Mouse (Mus musculus) embryonic facial prominence, embryonic 12.5 days (tissue): ENCODE data around the gene Zdhhc9. TPM values are rescaled to one million over a fixed set of nuclear protein-coding genes. Genes with fewer than 3 reads are reported as not detected.

Experiments used
- ATAC-seq: fragments of 200-750 bp; cut with Nextera tagmentation; 2 replicates; pipeline ENCODE4 v1.8.0; 2017; ENCODE audit not compliant: insufficient number of reproducible peaks, insufficient read depth, low FRiP score, low TSS enrichment
- H3K27ac ChIP-seq: fragments of 300-500 bp; sonication (generic); 2 replicates; pipeline ENCODE4 v1.5.1; 2016; ENCODE audit warnings: mild to moderate bottlenecking
- H3K27me3 ChIP-seq: fragments of 300-500 bp; sonication (generic); 2 replicates; pipeline ENCODE4 v1.6.1; 2016; ENCODE audit warnings: mild to moderate bottlenecking, moderate library complexity
- H3K36me3 ChIP-seq: fragments of 300-500 bp; sonication (generic); 2 replicates; pipeline ENCODE4 v1.6.1; 2016; ENCODE audit warnings: mild to moderate bottlenecking
- H3K4me1 ChIP-seq: fragments of 300-500 bp; sonication (generic); 2 replicates; pipeline ENCODE4 v1.6.1; 2016
- H3K4me2 ChIP-seq: fragments of 300-500 bp; sonication (generic); replicated peaks from 2 replicates; pipeline ENCODE4 v1.6.1; 2016; ENCODE audit warnings: mild to moderate bottlenecking, moderate library complexity
- H3K4me3 ChIP-seq: fragments of 300-500 bp; sonication (generic); 2 replicates; pipeline ENCODE4 v1.5.1; 2016; ENCODE audit warnings: mild to moderate bottlenecking
- H3K9ac ChIP-seq: fragments of 300-500 bp; sonication (generic); 2 replicates; pipeline ENCODE4 v1.6.1; 2016; ENCODE audit warnings: mild to moderate bottlenecking, moderate library complexity
- H3K9me3 ChIP-seq: fragments of 300-500 bp; sonication (generic); 2 replicates; pipeline ENCODE4 v1.6.1; 2016; ENCODE audit warnings: mild to moderate bottlenecking, moderate library complexity
- WGBS: fragments of 180-500 bp; shearing (Covaris S2); methylation state at CpG from one replicate; pipeline ENCODE4 v1.1.7; 2016; 5-methylcytosine and 5-hydroxymethylcytosine counted together
- polyA plus RNA-seq: library from polyadenylated mRNA; unstranded; fragments of >200 nt; fragmentation: Nextera tagmentation; extraction: Ambion mirVana; gene quantifications from 2 replicates; pipeline ENCODE4 v1.2.1, GENCODE M21; 2016

The Zdhhc9 gene
- polyA plus RNA-seq, 1 experiment from 2014 or later, result 4.5 TPM

DNA sequence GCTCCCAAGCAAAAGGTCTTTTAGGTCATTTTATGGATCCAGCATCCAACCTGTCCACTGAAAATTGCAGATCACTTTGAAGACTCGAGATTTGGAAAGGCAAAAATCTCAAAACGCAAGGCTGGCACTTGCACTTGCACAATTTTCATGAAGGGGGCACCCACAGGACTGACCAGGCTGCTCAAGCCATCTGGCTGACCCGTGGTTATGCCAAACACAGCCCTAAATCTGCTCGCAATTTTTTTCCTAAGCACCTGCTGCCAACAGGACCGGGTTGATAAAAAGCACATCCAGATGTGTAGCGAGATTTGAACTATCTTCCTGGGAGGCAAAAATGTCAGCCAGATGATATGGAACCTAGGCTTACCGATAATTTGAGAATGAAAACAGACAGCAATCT lies 4.9 kb downstream of the Zdhhc9 start:
- Histone ChIP-seq H3K9ac (no peak overlapping the region), H3K9me3 (no peaks in the 10 kb centered on the region), H3K36me3 (no peaks in the 10 kb centered on the region), H3K4me2 (no peak overlapping the region), H3K27ac (no peak overlapping the region), H3K4me1 (no peaks in the 10 kb centered on the region), H3K27me3 (no peaks in the 10 kb centered on the region), H3K4me3 (no peak overlapping the region)
- WGBS, result 77% methylated on average over 7 of the region's 7 CpGs
- ATAC-seq, result no peak

DNA sequence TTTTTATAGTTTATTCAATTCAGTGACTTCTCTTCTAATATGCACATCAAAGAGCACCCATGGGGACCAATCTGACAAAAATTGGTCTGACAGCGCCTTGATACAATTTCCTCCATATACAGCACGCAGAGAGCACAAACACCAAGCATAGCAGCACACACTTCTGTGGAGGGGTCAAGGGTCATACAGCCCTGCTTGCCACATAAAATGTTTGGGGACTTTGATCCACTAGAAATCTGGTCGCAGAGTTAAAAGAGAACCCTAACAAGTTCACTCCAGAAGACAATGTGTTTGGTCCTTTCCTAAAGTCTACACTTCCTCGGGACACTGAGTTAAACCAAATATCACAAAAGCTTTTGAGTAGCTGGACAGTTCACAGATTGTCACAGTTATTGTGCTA lies 5.7 kb downstream of the Zdhhc9 start:
- Histone ChIP-seq H3K9me3 (no peaks in the 10 kb centered on the region), H3K4me2 (no peak overlapping the region), H3K9ac (no peak overlapping the region), H3K27ac (no peak overlapping the region), H3K36me3 (no peaks in the 10 kb centered on the region), H3K27me3 (no peaks in the 10 kb centered on the region), H3K4me1 (no peaks in the 10 kb centered on the region), H3K4me3 (no peak overlapping the region)
- 83% methylated on average over 4 of the region's 4 CpGs for WGBS
- ATAC-seq, result no peak

DNA sequence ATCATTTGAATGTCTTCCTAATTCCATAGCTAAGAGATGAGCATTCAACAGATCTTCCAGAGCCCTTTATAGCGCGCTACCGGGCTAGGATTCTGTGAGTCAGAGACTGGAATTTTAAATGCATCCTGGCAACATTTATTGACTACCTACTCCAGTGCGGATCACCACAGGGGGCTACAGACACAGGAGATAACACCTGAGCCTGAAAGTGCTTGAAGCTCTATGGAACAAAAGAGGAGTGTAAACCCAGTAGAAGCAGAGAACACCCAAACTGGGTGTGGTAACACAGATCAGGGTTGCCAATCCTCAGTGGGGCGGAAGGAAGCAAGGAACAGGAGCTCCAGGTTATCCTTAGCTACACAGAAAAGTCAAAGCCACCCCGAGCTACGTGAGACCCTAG lies 6.2 kb downstream of the Zdhhc9 start:
- 86% methylated on average over 7 of the region's 7 CpGs for WGBS
- Histone ChIP-seq H3K4me1 (no peaks in the 10 kb centered on the region), H3K27me3 (no peaks in the 10 kb centered on the region), H3K9me3 (no peaks in the 10 kb centered on the region), H3K36me3 (no peaks in the 10 kb centered on the region), H3K4me2 (no peak overlapping the region), H3K27ac (no peak overlapping the region), H3K9ac (no peak overlapping the region), H3K4me3 (no peak overlapping the region)
- no peak for ATAC-seq

DNA sequence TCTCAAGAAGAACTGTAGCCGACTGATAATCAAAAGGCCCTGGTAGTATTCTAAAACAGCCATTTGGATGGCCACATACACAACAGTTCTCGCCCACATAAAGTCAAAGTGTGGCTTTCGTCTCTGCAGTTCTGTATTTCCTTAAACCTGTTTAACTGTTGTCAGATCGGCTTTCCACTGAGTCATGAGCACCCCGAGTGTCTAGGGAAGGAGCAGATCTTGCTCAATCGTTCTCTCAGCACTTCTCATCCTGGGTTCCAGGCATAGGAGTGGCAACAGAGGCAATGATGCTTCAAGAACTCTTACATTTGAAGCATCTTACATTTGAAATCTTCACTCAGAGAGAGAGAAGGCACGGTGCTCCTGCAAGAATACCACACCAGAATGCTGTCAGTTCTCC lies 6.7 kb downstream of the Zdhhc9 start:
- H3K4me2 ChIP-seq, result no peak overlapping the region
- WGBS, result 83% methylated on average over 7 of the region's 7 CpGs
- no peak for ATAC-seq

DNA sequence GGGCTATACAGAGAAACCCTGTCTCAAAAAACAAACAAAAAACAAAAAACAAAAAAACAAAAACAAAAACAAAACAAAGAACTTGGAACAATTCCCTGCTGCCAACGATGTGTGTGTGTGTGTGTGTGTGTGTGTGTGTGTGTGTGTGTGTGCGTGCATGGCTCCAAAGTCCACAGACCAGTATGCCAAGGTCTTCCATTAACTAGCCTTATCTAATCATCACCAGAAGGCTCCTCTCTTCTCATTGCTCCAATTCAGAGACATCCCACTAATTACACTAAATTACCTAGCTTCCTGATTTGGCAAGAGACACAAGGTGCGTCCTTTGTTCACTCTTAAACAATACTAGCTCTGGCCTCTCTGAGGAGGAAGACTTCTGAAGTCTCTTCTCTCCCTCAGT lies 8.0 kb downstream of the Zdhhc9 start:
- Histone ChIP-seq H3K4me1 (no peaks in the 10 kb centered on the region), H3K9ac (no peak overlapping the region), H3K27ac (no peak overlapping the region), H3K27me3 (no peaks in the 10 kb centered on the region), H3K4me2 (no peak overlapping the region), H3K9me3 (no peaks in the 10 kb centered on the region), H3K36me3 (no peaks in the 10 kb centered on the region), H3K4me3 (no peak overlapping the region)
- ATAC-seq, result no peak
- 90% methylated on average over 3 of the region's 3 CpGs for WGBS

More for the DNA sequence above, 6.7 kb downstream of the Zdhhc9 start:
- Histone ChIP-seq H3K27ac (no peak overlapping the region), H3K4me1 (no peaks in the 10 kb centered on the region), H3K27me3 (no peaks in the 10 kb centered on the region), H3K9ac (no peak overlapping the region), H3K36me3 (no peaks in the 10 kb centered on the region), H3K9me3 (no peaks in the 10 kb centered on the region), H3K4me3 (no peak overlapping the region)

DNA sequence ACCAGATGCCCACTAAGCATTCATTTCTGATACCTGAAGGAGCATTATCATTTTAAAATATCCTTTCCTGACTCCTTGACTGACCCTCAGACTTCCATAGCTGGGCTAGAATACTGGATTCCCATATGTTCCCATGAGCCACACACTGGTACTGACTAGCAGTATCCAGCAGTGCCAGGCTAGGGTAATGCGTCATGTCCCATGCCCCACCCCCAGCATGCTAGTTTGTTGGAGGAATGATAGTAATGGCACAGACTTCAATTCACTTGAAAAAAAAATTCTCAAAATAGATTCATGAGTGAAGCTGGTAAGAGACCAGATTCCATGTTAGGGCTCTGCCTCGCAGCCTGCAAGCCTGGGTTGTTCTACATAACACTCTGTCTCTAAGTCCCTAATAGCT lies 9.7 kb downstream of the Zdhhc9 start:
- Histone ChIP-seq H3K4me2 (no peak overlapping the region), H3K4me3 (no peak overlapping the region), H3K4me1 (no peaks in the 10 kb centered on the region), H3K9me3 (no peaks in the 10 kb centered on the region), H3K36me3 (no peaks in the 10 kb centered on the region), H3K9ac (no peak overlapping the region), H3K27me3 (no peaks in the 10 kb centered on the region), H3K27ac (no peak overlapping the region)
- WGBS, result 88% methylated on average over 2 of the region's 2 CpGs
- ATAC-seq, result no peak

DNA sequence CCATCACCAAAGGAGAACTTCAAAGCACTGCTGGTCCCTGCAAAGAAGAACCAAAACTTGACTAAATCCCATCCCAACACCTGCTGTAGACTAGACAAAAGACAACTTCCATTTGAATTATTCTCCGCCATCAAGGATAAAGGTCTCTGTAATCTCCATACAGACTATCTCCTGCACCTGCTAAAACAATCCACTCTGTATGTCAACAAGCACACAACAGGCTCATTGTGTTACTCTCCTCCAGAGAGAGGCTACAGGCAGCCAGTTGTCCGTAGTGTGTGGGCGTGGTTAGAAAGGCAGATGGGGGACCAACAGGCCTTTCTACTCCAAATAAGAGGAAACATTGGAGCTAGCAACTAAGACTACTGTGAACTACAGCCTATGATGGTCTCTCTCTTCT lies 10.8 kb downstream of the Zdhhc9 start:
- Histone ChIP-seq H3K9ac (no peak overlapping the region), H3K27me3 (no peaks in the 10 kb centered on the region), H3K36me3 (no peaks in the 10 kb centered on the region), H3K4me1 (no peaks in the 10 kb centered on the region), H3K4me3 (no peak overlapping the region), H3K9me3 (no peaks in the 10 kb centered on the region), H3K27ac (no peak overlapping the region), H3K4me2 (no peak overlapping the region)
- 85% methylated on average over 3 of the region's 3 CpGs for WGBS
- no peak for ATAC-seq

DNA sequence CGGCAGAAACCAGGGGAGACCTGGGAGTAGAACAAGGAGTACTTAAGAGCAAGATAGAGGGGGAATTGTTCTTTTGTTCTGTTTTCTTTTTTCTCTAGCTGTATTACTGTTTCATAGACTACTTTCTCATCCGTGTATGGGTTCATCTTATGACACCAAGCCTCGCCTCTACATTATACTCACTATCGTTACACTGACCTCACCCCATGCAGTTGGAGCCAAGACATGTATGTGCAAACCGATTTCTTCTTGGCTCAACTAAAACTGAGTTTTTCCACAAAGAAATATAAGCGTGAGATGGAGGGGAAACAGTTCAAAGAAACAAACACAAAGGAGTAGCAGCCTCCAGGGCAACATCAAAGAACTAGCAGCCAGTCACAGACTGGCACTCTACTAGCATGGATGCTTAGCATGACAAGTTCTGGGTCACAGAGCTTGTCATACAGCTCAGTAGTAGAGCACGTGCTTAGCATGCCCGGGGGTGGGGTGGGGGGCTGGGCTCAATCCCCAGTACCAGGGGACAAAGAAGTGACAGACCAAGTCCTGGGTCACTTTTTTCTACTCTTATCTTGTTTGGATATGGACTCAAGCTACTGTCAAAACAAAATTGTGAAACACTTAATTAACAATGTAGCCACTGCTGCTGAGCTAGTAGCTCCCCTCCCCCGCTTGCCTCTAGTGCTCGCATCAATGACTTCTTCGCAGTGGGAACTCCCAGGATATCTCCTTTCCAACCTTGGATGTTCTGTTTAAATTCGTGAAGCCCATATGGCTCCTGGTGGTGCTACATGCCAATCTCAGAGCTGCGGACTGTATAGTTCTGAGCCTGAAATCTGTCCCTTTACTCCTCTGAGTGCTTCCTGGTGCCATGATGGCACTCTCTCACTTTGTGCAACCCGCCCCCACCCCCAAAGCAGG lies 15.2 kb downstream of the Zdhhc9 start:
- no peaks in the 10 kb centered on the region for H3K4me1 ChIP-seq
- H3K27me3 ChIP-seq, result no peaks in the 10 kb centered on the region
- 75% methylated on average over 14 of the region's 14 CpGs for WGBS
- H3K36me3 ChIP-seq, result peaks cover 8% of the 10 kb centered on the region; the same call in 1 of the 2 replicates
- H3K9ac ChIP-seq, result no peak overlapping the region
- no peaks in the 10 kb centered on the region for H3K9me3 ChIP-seq
- no peak overlapping the region for H3K4me3 ChIP-seq
- H3K27ac ChIP-seq, result no peak overlapping the region
- ATAC-seq, result no peak
- H3K4me2 ChIP-seq, result no peak overlapping the region

DNA sequence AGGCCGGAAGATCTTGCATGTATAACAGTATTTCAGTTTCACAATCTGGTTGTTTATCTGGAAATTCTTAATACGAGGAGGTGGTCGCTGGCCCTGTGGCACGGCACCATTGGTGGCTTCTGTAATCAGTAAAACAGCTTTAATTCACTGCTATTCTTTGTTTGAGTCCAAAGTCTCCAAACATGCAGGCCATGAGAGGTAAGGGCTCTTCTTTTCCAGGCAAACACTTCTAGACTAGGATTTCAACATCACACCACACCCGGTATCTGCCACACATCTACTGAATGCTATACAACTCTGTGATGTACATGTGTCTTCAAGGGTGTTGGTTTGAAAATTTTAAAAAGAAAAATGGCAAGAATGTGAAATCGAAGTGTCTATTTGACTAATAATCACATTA lies 17.4 kb downstream of the Zdhhc9 start:
- ATAC-seq, result no peak
- Histone ChIP-seq H3K4me2 (no peak overlapping the region), H3K9me3 (no peaks in the 10 kb centered on the region), H3K36me3 (peaks cover 8% of the 10 kb centered on the region; the same call in 1 of the 2 replicates), H3K4me1 (no peaks in the 10 kb centered on the region), H3K4me3 (no peak overlapping the region), H3K27me3 (no peaks in the 10 kb centered on the region), H3K27ac (no peak overlapping the region), H3K9ac (no peak overlapping the region)
- 90% methylated on average over 6 of the region's 6 CpGs for WGBS

DNA sequence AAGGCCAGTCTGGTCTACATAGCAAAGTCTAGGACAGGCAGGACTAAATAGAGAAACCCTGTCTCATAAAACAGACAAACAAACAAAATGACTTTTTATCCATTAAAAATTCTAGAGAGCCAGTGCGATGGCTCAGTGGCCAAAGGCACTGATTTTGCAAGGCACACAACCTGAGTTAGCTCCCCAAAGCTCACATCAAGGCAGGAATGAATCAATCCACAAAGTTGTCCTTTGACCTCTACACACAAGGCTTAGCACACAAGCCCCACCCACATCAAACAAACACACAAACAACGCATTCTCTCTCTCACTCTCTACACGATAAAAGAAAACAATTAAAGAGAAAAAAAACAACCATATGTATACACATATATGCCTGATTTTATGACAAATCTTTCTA lies 24.0 kb downstream of the Zdhhc9 start:
- 80% methylated on average over 3 of the region's 3 CpGs for WGBS
- no peak for ATAC-seq

DNA sequence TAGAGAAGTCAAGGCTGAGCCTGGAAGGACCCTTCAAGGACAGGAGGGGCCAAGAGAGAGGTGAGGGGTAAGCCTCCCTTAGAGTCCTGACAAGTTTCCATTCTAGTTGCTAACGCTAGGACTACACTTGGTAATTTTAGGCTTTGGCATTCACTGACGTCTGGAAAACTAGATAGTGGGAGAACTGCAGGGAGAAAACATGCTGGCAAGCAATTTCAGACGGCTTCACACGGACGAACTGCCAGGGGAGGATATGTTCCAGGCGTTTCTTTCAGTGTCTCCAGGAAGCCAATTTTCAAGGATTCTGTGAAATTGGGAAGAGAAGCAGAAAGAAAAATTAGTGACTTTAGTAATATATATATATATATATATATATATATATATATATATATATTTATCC lies 26.8 kb downstream of the Zdhhc9 start:
- 78% methylated on average over 6 of the region's 6 CpGs for WGBS

More for the DNA sequence above, 24.0 kb downstream of the Zdhhc9 start:
- no peaks in the 10 kb centered on the region for H3K4me1 ChIP-seq
- H3K9me3 ChIP-seq, result no peaks in the 10 kb centered on the region
- no peak overlapping the region for H3K4me2 ChIP-seq
- H3K4me3 ChIP-seq, result no peak overlapping the region
- no peaks in the 10 kb centered on the region for H3K27me3 ChIP-seq
- H3K36me3 ChIP-seq, result 0 out of 2 replicates have a peak, but pooled peaks cover under 1% of the 10 kb centered on the region
- no peak overlapping the region for H3K9ac ChIP-seq
- no peak overlapping the region for H3K27ac ChIP-seq

DNA sequence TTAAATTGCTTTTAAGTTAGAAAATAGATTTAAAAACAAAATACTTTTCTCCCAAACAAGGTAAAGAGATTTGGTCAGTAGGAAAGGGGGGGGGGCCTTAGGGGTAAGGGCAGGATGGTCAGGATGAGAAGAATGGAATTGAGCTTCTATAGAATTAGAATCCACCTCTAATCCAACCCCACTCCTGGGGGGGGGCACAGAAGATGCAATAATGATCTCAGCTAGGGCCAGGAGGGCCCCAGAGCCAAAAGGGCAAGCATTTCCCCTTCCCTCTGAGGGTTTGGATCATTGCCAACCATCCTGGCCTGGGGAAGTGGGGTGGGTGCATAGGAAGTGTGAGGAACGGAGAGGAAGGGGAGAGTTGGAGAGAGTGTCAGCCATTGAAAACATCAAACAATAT lies 38.3 kb downstream of the Zdhhc9 start:
- H3K4me3 ChIP-seq, result no peak overlapping the region
- 60% methylated on average over 1 of the region's 1 CpGs for WGBS
- H3K4me1 ChIP-seq, result no peaks in the 10 kb centered on the region
- H3K27me3 ChIP-seq, result no peaks in the 10 kb centered on the region
- H3K36me3 ChIP-seq, result no peaks in the 10 kb centered on the region
- no peak overlapping the region for H3K9ac ChIP-seq
- no peaks in the 10 kb centered on the region for H3K9me3 ChIP-seq
- H3K4me2 ChIP-seq, result no peak overlapping the region
- no peak for ATAC-seq
- no peak overlapping the region for H3K27ac ChIP-seq

More for the DNA sequence above, 26.8 kb downstream of the Zdhhc9 start:
- no peak overlapping the region for H3K27ac ChIP-seq
- no peak overlapping the region for H3K4me3 ChIP-seq
- no peak overlapping the region for H3K9ac ChIP-seq
- no peaks in the 10 kb centered on the region for H3K27me3 ChIP-seq
- H3K4me2 ChIP-seq, result no peak overlapping the region
- H3K9me3 ChIP-seq, result no peaks in the 10 kb centered on the region
- ATAC-seq, result no peak
- no peaks in the 10 kb centered on the region for H3K4me1 ChIP-seq
- 0 out of 2 replicates have a peak, but pooled peaks cover 3% of the 10 kb centered on the region for H3K36me3 ChIP-seq
